Mouse (Mus musculus) megakaryocyte, embryonic 14.5 days (primary cell): Measurements from ENCODE around the gene Agxt2.

Source experiments
- FLI1 ChIP-seq: IDR thresholded peaks from 2 replicates; pipeline ENCODE4 v1.6.1; 2012; ENCODE audit warnings: low read length, inconsistent platforms, mixed read lengths
- GATA1 ChIP-seq: IDR thresholded peaks from 3 replicates; pipeline ENCODE4 v1.6.1; 2012; ENCODE audit warnings: mixed read lengths, low read length, inconsistent platforms, borderline replicate concordance

- TF ChIP-seq GATA1, result no peak
- no peak for TF ChIP-seq FLI1
Measured at GRCm38 (mm10) chr15:10375404-10375803, 17.1 kb downstream of the Agxt2 start.
